Mouse (Mus musculus) erythroblast, adult 5-6 weeks (primary cell): ENCODE measurements around the gene Cd33. TPM values are rescaled to one million over a fixed set of nuclear protein-coding genes. Genes with fewer than 3 reads are reported as not detected.

Source experiments
- ATAC-seq: replicated peaks from 2 replicates; pipeline ENCODE4 v1.8.0; 2016; ENCODE audit warnings: moderate number of reproducible peaks, mild to moderate bottlenecking, moderate TSS enrichment, inconsistent platforms; ENCODE audit not compliant: poor library complexity, low FRiP score, severe bottlenecking
- total RNA-seq, 2 experiments: library from RNA; stranded (forward) in 1 of 2; stranded (reverse) in 1 of 2; fragments of 150-400 nt in 1 of 2; fragments of 200-764, 138-1000 nt in 1 of 2; gene quantifications; 2 replicates each; pipeline versions ENCODE4 v1.2.3 to v1.2.4; 2015 to 2017; ENCODE audit warnings: low replicate concordance in 2 of 2

Cd33 gene
- total RNA-seq, 2 experiments from 2014 or later = 12.0 to 20.8 TPM

DNA sequence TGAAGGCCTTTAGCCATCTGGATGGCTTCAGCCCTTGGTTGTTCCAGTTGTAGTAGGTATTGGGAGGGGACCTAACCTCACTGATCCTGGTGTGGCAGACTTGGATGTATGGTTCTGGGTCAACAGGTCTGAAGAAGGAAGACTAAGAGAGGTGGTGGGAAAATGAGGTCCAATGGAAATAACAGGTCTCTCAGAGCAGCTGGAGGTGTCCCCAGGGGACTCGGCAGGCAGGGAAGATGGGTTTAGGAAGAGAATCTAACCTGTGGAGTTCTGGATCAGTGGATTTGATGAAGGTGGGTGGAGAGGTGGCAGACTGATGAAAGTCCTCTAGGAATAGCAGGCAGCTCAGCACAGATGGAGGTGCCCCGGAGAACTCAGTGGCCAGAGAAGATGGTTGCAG lies 21.5 kb downstream of the Cd33 start:
- ATAC-seq = no peak

DNA sequence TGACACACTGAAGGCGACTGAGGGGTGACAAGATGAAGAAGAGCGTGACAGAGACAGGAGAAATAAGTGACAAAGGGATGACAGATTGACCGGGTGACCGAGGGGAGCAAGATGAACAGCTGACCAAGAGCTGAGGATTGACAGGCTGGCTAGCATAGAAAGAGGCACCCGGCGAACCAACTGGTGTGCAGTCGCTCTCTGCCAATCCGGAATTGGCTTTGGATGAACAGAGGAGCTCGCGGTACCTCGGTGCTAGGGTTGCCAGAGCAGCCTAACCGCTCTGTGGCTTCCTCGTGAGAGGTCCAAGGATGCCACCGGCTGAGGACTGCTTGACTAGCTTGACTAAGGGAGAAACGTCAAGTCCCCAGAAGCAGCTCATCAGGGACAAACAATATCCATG lies 25.9 kb downstream of the Cd33 start:
- no peak for ATAC-seq

GRCm38 (mm10) chr7:43515076-43515475 lies 29.2 kb downstream of the Cd33 start:
- ATAC-seq = no peak

- no peak for ATAC-seq
These were observed 31.7 kb downstream of the Cd33 start for GRCm38 (mm10) chr7:43512519-43512918.

DNA sequence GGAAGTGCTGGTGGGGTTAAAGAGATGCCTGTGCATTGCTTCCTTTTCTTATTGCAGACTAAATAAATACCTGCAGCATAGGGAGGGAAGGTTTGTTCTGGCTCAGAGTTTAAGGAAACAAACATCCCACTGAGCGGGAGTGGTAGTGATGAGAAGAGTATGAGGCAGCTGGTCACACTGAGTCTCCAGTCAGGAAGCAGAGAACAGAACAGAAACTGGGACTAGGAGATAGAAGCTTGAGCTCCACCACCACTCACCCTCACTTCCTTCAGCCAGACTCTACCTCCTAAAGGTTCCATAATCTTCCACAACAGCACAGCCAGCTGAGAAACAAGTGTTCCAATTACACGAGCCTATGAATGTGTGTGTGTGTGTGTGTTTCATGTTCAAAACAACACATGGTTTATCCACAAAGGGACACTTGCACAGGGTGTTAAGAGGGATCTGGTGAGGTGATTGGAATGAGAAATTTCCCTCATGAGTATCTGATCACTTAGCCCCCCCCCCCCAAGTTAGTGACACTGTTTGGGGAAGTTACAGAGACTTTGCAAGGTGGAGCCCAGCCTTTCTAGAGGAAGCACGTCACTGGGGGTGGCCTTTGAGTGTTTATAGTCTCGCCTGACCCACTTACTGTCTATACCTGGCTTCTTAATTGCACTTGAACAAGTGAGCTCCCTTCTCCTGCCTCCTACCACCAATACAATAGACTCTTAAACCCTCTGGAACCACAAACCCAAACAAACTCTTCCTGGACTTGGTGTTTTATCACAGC lies 32.3 kb downstream of the Cd33 start:
- no peak for ATAC-seq

DNA sequence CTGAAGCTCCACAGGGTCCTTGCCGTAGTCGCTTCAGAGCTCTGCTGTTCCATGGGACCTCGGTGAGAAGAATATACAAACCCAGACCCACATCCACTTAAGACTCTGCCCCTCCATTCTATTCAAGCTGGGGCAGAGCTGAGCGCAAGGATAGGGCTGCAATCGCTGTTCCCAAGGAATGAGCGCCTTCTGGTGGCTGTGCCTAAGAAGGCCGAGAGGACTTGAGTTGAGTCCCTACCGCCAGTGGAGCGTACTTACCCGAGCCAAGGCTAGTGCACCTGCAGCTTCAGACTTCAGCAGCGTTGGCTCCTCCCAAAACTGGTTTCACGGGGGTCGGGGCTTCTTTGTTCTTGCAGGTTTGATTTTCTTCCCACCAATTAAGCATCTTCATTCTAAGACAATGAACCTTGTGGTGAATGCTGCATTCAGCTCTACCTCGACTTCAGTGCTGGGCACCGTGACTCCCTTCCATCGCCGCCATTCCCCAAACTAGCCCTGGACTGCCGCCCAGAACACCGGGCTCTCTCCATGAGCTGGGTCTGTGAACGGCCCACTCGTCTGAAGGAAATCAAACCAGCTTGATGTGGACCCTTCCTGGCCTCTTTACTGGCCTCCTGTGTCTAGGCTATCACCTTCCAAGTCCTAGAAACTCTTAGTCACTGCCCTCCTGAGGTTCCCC lies 48.7 kb downstream of the Cd33 start:
- ATAC-seq = no peak

DNA sequence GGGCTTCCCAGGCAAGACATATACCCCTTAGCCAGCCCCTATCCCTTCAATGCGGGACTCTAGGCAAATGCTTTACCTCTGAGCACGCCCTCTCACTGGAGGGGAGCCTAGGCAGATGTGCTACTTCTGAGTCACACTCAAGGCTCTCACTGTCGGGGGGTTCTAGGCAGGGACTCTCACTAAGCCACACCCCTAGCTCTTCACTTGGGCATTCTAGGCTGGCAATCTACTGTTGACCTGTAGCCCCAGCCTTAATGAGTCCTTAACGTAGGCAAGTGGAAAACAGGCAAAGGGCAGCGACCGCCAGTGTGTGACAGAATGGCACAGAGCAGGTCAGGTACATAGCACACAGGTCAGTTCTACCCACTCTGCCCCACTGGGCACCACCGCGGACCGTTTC lies 53.4 kb downstream of the Cd33 start:
- no peak for ATAC-seq

DNA sequence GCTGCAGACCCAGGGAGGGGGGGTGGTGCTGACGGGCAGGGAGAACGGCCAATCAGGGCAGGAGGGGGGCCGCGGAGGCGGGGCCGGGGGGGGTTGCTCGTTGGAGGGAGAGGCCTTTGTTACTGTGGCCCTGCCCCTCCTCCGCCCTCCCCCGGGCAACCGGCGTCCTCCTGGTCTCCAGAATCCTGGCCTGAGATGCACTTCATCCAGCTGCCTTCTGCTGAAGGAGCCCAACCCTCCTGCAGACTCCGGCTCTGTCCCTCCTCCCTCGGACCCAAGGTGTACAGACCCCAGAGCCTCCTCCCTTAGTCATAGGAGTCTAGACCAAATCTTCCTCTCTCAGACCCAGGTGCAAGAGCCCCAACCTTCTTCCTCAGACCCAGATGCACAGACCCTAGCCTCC lies 54.0 kb downstream of the Cd33 start:
- no peak for ATAC-seq

DNA sequence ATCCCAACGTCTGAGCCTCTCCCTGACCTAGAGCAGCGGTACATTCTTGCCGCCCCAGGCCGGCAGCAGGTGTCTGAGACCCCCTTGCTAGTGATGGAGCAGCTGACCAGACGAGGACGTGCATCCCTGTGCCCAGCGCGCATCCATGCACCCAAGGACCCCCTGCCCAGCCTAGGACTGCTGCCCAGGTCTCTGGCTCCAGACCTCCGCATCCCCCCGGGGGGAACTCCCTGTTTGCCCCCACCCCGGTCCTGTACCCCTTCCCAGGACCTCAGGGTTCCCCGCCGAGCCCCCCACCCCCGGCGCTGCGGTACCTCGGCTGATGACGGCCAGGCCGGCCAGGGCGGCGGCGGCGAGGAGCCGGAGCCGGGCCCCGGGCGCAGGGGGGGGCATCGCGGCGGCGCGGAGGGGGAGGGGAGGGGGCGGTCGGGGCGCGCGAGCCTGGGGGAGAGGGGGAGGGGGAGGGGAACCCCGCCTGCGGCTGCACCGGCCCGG lies 54.5 kb downstream of the Cd33 start, which contains the start of gene Iglon5:
Gene Iglon5, minus strand, starts transcription at position 445 of the 495 bp plus-strand sequence.
- no peak for ATAC-seq

DNA sequence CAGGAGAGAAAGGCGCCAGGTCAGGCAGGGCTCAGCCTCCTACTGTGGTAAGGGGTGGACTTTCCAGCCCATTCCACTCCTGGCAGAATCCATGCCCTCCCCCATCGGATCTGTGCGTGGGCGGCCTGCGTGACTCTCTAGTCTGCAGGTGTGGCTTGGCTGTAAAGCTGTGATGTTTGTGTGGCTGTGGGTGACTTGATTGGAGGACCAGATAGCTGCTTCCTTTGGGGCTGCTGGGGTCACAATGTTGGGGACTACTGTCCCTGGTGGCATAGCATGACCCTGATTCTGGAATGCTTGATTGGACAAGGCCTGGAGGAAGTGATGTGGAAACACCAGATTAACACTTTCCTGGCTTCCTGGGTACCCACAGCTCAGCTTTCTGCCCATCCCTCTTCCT lies 55.6 kb downstream of the Cd33 start:
- ATAC-seq = no peak

GRCm38 (mm10) chr7:43483236-43483635 lies 61.0 kb downstream of the Cd33 start:
- ATAC-seq = no peak

DNA sequence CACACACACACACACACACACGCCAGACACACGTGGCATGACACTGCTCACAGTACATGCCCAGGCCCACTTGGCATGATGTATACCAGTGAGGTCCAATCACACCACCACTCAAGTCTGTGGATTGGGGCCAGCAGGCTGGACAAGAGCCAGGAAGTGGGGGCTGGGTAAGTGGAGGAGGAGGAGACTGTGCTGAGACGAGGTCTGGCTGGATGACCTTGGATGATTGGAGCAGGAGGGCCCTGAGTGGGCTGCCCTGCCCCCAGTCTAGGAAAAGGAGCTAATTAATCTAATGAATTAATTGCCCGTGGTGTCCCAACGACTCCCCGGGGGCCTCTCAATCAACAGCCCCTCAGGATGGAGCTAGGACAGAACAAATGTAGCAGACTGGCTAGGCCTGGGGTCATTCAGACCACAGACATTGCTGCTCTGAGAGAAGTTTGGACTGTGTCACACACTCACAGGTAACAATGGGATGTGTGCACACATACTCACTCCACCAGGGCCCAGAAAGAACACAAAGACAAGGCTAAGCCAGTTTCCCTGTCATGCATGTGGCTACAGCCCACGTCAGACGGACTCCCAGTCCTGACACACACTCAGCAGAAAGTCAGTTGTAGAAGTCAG lies 62.0 kb downstream of the Cd33 start:
- no peak for ATAC-seq

DNA sequence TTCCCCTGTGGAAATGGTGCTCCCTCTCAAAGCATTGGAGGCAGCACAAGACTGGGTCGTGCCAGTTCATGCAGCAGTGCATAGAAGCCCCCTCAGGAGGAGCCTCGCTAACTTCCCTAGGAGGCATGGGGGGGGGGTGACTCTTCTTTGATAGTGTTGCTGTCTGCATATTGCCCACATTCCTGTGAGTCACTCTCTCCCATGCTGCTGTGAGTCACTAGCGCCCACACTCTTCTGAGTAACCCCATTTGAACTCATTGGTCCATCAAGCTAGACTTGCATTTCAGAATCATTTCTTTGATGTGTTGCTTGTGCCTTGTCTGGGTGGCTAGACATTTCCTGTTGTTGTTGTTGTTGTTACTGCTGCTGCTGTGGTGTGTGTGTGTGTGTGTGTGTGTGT lies 63.0 kb downstream of the Cd33 start:
- no peak for ATAC-seq

DNA sequence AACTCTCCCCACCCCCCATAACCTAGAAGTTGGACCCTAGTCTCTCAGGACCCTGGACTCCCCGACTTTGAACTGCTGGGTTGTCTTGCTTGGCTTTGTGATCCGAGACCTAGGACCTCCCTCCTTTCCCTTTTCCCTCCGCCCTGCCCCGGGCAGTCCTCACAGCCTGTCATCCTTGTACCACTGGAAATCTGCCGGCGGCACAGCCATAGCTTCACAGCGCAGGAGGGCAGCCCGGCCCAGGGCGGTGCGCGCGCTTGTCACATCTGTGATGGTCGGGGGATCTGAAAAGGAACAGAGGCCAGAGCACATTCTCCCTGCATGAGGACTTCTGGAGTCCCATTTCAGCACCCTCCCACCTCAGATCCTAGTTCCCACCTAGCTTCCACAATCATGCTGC lies 67.9 kb downstream of the Cd33 start:
- no peak for ATAC-seq

- no peak for ATAC-seq
These were observed 68.5 kb downstream of the Cd33 start for GRCm38 (mm10) chr7:43475706-43476105.

Other genes with a start within 250 kb of the Cd33 start
- gene Zfp715, start 231.1 kb downstream of the Cd33 start, total RNA-seq (2015; ENCODE audit: low replicate concordance) = 8.2 and 11.7 TPM in 2 replicates
- gene Zfp715, start 231.1 kb downstream of the Cd33 start, total RNA-seq (2017; ENCODE audit: low replicate concordance) = 2.6 and 3.0 TPM in 2 replicates
- gene Siglecf, start 193.1 kb downstream of the Cd33 start, total RNA-seq (2015; ENCODE audit: low replicate concordance) = 2.3 and 7.7 TPM in 2 replicates
- 6.0 and 6.6 TPM in 2 replicates for gene Siglecf, start 193.1 kb downstream of the Cd33 start, total RNA-seq (2017; ENCODE audit: low replicate concordance)
- 7.7 and 37.9 TPM in 2 replicates for gene Siglecg, start 136.2 kb downstream of the Cd33 start, total RNA-seq (2015; ENCODE audit: low replicate concordance)
- 5.2 and 10.9 TPM in 2 replicates for gene Siglecg, start 136.2 kb downstream of the Cd33 start, total RNA-seq (2017; ENCODE audit: low replicate concordance)
- gene Lim2, start 116.8 kb downstream of the Cd33 start, total RNA-seq (2015; ENCODE audit: low replicate concordance) = 0.63 TPM in 1 of 2 replicates, not detected in the other
- not detected in 2 replicates for gene Lim2, start 116.8 kb downstream of the Cd33 start, total RNA-seq (2017; ENCODE audit: low replicate concordance)
- 157 and 163 TPM in 2 replicates for gene Nkg7, start 107.4 kb downstream of the Cd33 start, total RNA-seq (2015; ENCODE audit: low replicate concordance)
- gene Nkg7, start 107.4 kb downstream of the Cd33 start, total RNA-seq (2017; ENCODE audit: low replicate concordance) = 21.2 and 38.3 TPM in 2 replicates
- gene Cldnd2, start 103.6 kb downstream of the Cd33 start, total RNA-seq (2015; ENCODE audit: low replicate concordance) = not detected in 2 replicates
- gene Cldnd2, start 103.6 kb downstream of the Cd33 start, total RNA-seq (2017; ENCODE audit: low replicate concordance) = not detected in 2 replicates
- gene Etfb, start 100.3 kb downstream of the Cd33 start, total RNA-seq (2015; ENCODE audit: low replicate concordance) = 38.8 and 72.3 TPM in 2 replicates
- gene Etfb, start 100.3 kb downstream of the Cd33 start, total RNA-seq (2017; ENCODE audit: low replicate concordance) = 73.2 and 98.0 TPM in 2 replicates
- gene Gm45233, start 100.3 kb downstream of the Cd33 start, total RNA-seq (2015; ENCODE audit: low replicate concordance) = not detected in 2 replicates
- gene Gm45233, start 100.3 kb downstream of the Cd33 start, total RNA-seq (2017; ENCODE audit: low replicate concordance) = not detected in 2 replicates
- 2.5 and 3.7 TPM in 2 replicates for gene Vsig10l, start 81.3 kb downstream of the Cd33 start, total RNA-seq (2015; ENCODE audit: low replicate concordance)
- 1.3 and 1.4 TPM in 2 replicates for gene Vsig10l, start 81.3 kb downstream of the Cd33 start, total RNA-seq (2017; ENCODE audit: low replicate concordance)
- gene Iglon5, start 54.4 kb downstream of the Cd33 start, total RNA-seq (2015; ENCODE audit: low replicate concordance) = not detected in 2 replicates
- not detected in 2 replicates for gene Iglon5, start 54.4 kb downstream of the Cd33 start, total RNA-seq (2017; ENCODE audit: low replicate concordance)
- not detected in 2 replicates for gene 4931406B18Rik, start 38.5 kb downstream of the Cd33 start, total RNA-seq (2015; ENCODE audit: low replicate concordance)
- gene 4931406B18Rik, start 38.5 kb downstream of the Cd33 start, total RNA-seq (2017; ENCODE audit: low replicate concordance) = not detected in 2 replicates
- gene Zfp658, start 17.8 kb upstream of the Cd33 start, total RNA-seq (2015; ENCODE audit: low replicate concordance) = 0.84 TPM in 1 of 2 replicates, not detected in the other
- 0.70 TPM in 1 of 2 replicates, not detected in the other for gene Zfp658, start 17.8 kb upstream of the Cd33 start, total RNA-seq (2017; ENCODE audit: low replicate concordance)
- 0.19 and 4.6 TPM in 2 replicates for gene Zfp719, start 35.2 kb upstream of the Cd33 start, total RNA-seq (2015; ENCODE audit: low replicate concordance)
- 1.1 and 2.2 TPM in 2 replicates for gene Zfp719, start 35.2 kb upstream of the Cd33 start, total RNA-seq (2017; ENCODE audit: low replicate concordance)
- gene Zfp819, start 62.7 kb upstream of the Cd33 start, total RNA-seq (2015; ENCODE audit: low replicate concordance) = not detected in 2 replicates
- gene Zfp819, start 62.7 kb upstream of the Cd33 start, total RNA-seq (2017; ENCODE audit: low replicate concordance) = not detected in 2 replicates
- not detected in 2 replicates for gene Ceacam18, start 90.3 kb upstream of the Cd33 start, total RNA-seq (2015; ENCODE audit: low replicate concordance)
- gene Ceacam18, start 90.3 kb upstream of the Cd33 start, total RNA-seq (2017; ENCODE audit: low replicate concordance) = not detected in 2 replicates
- gene Siglece, start 115.7 kb upstream of the Cd33 start, total RNA-seq (2015; ENCODE audit: low replicate concordance) = 4.0 and 8.8 TPM in 2 replicates
- gene Siglece, start 115.7 kb upstream of the Cd33 start, total RNA-seq (2017; ENCODE audit: low replicate concordance) = 5.5 and 6.4 TPM in 2 replicates
- gene Ctu1, start 127.6 kb upstream of the Cd33 start, total RNA-seq (2015; ENCODE audit: low replicate concordance) = 1.0 TPM in 1 of 2 replicates, not detected in the other
- 0.42 and 1.6 TPM in 2 replicates for gene Ctu1, start 127.6 kb upstream of the Cd33 start, total RNA-seq (2017; ENCODE audit: low replicate concordance)
- not detected in 2 replicates for gene Klk14, start 146.0 kb upstream of the Cd33 start, total RNA-seq (2015; ENCODE audit: low replicate concordance)
- not detected in 2 replicates for gene Klk14, start 146.0 kb upstream of the Cd33 start, total RNA-seq (2017; ENCODE audit: low replicate concordance)
- gene Klk13, start 168.1 kb upstream of the Cd33 start, total RNA-seq (2015; ENCODE audit: low replicate concordance) = not detected in 2 replicates
- not detected in 2 replicates for gene Klk13, start 168.1 kb upstream of the Cd33 start, total RNA-seq (2017; ENCODE audit: low replicate concordance)
- not detected in 2 replicates for gene Klk12, start 224.5 kb upstream of the Cd33 start, total RNA-seq (2015; ENCODE audit: low replicate concordance)
- not detected in 2 replicates for gene Klk12, start 224.5 kb upstream of the Cd33 start, total RNA-seq (2017; ENCODE audit: low replicate concordance)
- not detected in 2 replicates for gene Klk11, start 230.2 kb upstream of the Cd33 start, total RNA-seq (2015; ENCODE audit: low replicate concordance)
- not detected in 2 replicates for gene Klk11, start 230.2 kb upstream of the Cd33 start, total RNA-seq (2017; ENCODE audit: low replicate concordance)
- gene Klk10, start 236.6 kb upstream of the Cd33 start, total RNA-seq (2015; ENCODE audit: low replicate concordance) = not detected in 2 replicates
- gene Klk10, start 236.6 kb upstream of the Cd33 start, total RNA-seq (2017; ENCODE audit: low replicate concordance) = not detected in 2 replicates
- gene Klk9, start 247.5 kb upstream of the Cd33 start, total RNA-seq (2015; ENCODE audit: low replicate concordance) = not detected in 2 replicates
- gene Klk9, start 247.5 kb upstream of the Cd33 start, total RNA-seq (2017; ENCODE audit: low replicate concordance) = not detected in 2 replicates